Mouse (Mus musculus) urinary bladder, postnatal 25 days (tissue): ENCODE measurements at regions not wholly inside any gene's neighbourhood (a gene's known extent, or its start where the extent isn't known, plus 50 kb on each side); places are given as distances from the start of the nearest gene placed in this dataset.

ENCODE experiments used
- DNase-seq: peaks from one replicate; pipeline ENCODE4 v3.0.0; 2022; ENCODE audit warnings: low spot score

DNA sequence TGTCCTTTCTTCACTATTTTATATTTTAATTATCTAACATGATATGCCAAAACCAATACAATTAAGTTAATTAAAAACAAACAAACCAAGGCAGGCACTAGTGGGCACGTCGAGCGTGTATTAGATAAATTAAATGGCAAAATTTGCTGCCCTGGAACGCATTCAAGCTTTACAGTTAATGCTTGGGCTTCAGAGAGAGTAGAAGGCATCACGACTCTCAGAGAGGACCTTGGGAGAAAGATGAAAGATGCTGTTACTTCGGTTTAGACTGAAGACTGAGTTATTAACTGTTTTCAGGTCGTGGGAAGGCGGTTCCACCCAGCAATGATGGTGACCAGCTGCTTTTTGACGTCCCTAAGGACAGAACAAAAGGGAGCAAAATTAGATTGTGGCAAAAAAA, 71.7 kb upstream of the Boc start:
- DNase-seq = no peak

- DNase-seq = no peak
These were observed 70.9 kb upstream of the Boc start for GRCm38 (mm10) chr16:44629296-44630275.

DNA sequence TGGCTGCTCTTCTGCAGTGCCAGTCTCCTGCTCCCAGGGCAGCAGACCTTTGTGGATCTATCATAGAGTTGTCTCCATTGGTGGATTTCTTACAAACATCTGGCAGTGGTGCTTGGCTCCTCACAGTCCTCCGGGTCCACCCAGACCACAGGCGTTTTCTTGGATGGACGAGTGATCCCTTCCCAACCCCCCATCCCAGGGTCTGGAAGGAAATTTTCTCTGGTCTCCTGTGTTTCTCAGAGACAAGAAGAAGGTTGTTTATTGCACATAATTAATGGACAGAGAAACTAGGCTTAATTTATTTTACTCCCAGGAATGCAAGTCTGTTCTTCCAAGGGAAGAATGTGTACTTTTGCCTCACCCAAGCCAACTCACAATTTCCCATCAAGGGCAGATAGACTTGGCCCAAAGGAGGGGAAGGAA, 67.2 kb upstream of the Boc start:
- DNase-seq = no peak

DNA sequence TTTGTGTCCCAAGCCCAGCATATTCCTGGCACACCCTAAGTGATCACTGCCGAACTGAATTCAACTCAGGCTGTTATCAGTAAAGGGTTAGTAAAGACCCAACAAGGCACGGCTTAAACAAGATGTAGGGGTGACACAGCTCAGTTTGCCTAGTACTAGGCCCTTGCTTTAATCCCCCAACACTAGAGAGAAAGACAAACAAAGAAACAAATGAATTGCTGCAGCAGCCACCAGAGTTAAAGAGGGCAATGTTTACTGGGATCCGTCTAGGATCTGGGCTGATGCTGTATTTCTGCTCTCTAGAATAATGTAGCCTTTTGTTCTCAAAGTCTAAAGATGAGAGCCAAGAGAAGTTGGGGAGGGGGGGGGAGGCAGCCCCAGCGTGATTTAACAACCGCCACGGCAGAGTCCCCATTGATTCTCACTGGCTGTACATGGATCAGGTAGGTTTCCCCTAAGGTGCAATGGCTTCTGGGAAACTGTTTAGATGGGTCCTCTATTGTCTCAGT, 66.5 kb upstream of the Boc start:
- no peak for DNase-seq

DNA sequence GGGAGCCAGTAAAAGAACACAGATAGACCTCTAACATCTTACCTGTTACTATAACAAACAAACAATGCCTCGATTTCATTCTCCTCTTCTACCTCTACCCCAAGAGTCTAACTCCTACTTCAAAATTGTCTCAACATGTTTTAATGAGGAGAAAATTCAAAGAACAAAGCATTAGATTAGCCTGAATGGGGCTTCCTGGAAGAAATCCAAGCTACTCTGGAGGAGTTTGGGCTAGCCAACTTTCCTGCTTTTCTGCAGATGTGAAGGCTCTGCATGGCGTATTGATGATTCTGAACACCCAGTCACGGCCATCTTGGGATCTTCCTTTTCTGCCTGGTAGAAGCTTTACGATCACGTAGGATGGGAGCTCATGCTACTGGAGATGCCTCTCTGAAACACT, 62.9 kb upstream of the Boc start:
- no peak for DNase-seq

GRCm38 (mm10) chr16:44620536-44620935, 61.8 kb upstream of the Boc start:
- DNase-seq = peak; percentile 18

DNA sequence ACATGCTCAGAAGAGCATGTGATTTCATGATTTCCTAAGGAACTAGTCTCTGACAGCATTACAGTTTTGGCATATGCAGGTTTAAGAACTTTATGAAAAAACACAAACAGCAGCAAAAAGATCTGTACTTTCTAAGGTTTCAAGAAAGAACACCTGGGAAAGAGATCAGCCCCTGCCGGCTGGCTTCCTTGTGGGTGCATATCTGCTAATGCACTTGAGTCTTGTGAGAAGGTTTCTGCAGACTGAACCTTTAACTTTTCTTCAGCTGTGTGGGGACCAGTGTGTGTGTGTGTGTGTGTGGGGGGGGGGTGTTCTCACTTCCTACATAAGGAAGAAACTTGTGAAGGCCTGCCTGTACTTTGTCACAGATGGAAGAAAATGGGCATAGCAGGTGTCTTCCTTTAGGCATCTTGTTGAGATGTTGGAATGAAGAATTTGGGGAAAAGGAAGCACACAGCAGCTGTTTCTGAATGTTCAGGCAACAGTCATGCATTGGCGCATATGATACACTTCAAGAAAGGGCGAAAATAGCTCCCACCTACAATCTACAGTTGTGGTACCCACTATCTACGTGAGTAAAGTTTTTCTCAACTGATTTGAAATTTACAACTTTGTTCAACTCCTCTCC, 60.9 kb upstream of the Boc start:
- no peak for DNase-seq

- no peak for DNase-seq
These were observed 58.3 kb upstream of the Boc start for GRCm38 (mm10) chr16:44617041-44617440.

- no peak for DNase-seq
These were observed 57.7 kb upstream of the Boc start for GRCm38 (mm10) chr16:44616376-44616775.

DNA sequence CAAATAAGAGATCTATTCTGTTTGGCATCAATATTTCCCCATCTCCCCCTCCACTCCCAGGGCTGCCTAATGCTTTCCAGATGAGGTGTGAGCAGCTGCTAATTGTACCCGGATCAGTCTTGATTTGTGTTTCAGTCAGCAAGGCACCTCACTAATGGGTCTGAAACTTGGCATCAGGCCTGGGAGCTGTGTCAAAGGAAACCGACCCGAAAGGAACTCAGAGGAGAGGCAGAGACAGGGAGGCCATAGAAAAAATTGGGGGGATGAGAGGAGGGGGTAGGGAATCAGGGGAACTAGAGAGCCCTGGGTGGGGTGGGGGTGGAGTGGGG, 57.1 kb upstream of the Boc start:
- no peak for DNase-seq

DNA sequence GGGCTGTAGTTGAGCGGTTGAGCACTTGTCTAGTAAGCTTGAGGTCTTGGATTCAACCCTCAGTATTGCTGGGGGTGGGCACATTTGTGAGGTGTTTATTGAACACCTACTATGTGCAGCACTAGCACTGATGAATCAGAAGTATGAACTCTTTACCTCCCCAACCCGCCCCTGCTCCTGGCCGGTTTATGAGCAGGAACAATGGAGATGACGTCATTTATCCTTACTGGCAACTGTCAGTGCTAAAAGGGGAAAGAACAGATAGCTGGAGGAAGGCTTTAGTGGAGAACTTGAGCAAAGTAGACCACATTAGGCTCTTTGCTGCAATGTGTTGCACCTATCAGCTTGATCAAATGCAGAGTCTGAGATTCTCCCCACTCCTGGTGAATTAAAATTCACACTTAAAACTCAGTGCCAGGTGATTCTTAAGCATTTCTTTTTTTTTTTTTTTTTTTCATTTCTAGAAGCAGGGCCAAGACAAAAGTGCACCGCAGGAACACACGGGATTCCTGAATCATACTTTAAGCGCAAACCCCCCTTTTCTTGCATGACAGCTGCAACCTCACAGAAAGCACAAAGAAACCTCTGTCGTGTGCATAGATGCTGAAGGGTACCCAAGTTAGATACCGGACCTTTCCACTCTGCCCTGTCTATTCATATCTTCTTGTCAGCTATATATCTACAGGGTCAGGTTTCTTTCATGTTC, 56.6 kb upstream of the Boc start:
- DNase-seq = no peak

GRCm38 (mm10) chr16:44614235-44614634, 55.5 kb upstream of the Boc start:
- no peak for DNase-seq

DNA sequence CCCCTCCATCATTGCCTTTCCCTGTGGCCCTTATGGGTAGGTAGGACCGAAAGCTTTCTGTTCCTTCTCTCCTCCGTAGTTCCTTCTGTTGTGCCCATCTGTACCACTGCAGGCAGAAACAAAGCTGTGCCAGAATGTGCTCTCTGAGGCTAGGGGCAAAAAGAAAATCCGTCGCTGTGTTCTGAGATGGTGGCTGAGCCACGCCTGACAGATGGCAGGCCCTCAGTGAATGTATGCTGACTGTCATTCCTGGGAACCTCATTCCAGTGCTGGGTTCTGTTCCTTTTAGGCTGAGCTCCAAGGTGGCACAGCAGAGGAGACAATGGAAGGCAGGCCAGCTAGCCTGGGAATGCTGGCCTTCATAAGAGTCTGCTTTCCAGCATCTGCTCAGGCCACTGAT, 54.0 kb upstream of the Boc start:
- DNase-seq = no peak

DNA sequence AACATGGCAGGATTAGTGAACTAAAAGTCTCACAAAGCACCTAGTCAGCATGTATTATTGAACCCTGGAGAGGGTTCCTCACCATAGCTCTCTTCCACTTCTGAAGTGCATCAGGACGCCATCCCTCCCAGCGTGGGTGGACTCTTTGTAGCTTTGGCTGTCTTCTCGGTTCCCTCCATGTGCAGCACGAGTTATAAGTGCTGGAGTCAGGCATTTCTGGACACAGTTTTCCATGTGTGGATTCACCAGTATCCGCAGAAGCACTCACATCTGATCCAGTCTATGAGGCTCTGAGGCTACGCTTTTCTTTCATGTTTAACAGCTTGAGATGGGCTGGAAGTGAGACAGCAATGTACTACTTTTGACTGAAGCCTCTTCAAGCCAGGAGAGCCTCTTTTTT, 52.8 kb upstream of the Boc start:
- DNase-seq = no peak

DNA sequence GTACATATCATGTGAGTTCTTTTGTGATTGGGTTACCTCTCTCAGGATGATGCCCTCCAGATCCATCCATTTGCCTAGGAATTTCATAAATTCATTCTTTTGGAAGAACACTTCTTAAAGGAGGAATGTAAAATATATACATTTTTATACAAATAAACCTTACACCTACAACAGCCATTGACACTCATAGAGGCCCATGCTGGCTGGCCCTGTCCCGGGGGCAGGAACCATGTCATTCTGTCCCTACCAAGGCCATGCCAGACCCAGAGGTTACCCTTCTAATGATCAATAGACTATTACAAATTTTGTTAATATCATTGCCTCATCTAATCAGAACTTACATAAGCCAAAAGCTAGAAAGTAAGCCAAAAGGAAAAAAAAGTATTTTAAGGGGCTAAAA, 49.9 kb upstream of the Boc start:
- DNase-seq = no peak
